Mouse (Mus musculus) ES-E14 (cell line): ENCODE measurements around the gene Smo. TPM values are rescaled to one million over a fixed set of nuclear protein-coding genes. Genes with fewer than 3 reads are reported as not detected.
A peak's percentile ranks its signal among the peaks of the same experiment; 100 is the strongest.

Experiments used
- DNase-seq: peaks from one replicate; pipeline ENCODE4 v3.0.0-alpha.2; 2013; ENCODE audit warnings: low read depth, low spot score
- H3K27ac ChIP-seq: 2 replicates; pipeline ENCODE4 v1.5.1; 2012; ENCODE audit warnings: low read depth, mild to moderate bottlenecking, low read length, moderate library complexity, mixed read lengths; ENCODE audit not compliant: poor library complexity, insufficient read depth, severe bottlenecking
- H3K36me3 ChIP-seq: 2 replicates; pipeline ENCODE4 v1.6.1; 2012; ENCODE audit warnings: mild to moderate bottlenecking, low read length, moderate library complexity, mixed read lengths; ENCODE audit not compliant: control insufficient read depth, poor library complexity, insufficient read depth, severe bottlenecking
- H3K4me1 ChIP-seq, 2 experiments: fragments of 150-350 bp in 1 of 2; sonication (generic) in 1 of 2; 2 replicates each; pipeline ENCODE4 v1.6.1; 2012; ENCODE audit warnings: low read length in 2 of 2, mild to moderate bottlenecking in 1 of 2, mixed read lengths in 1 of 2; ENCODE audit not compliant: control insufficient read depth in 2 of 2, insufficient read depth in 2 of 2, poor library complexity in 1 of 2
- H3K4me3 ChIP-seq, 2 experiments: fragments of 150-350 bp in 1 of 2; sonication (generic) in 1 of 2; 2 replicates each; pipeline ENCODE4 v1.5.1; 2012; ENCODE audit warnings: low read length in 2 of 2, low read depth in 1 of 2, mild to moderate bottlenecking in 1 of 2, mixed read lengths in 1 of 2; ENCODE audit not compliant: insufficient read depth in 1 of 2, poor library complexity in 1 of 2, severe bottlenecking in 1 of 2
- H3K9ac ChIP-seq: 2 replicates; pipeline ENCODE4 v1.6.1; 2012; ENCODE audit warnings: low read depth, mild to moderate bottlenecking, low read length, mixed read lengths; ENCODE audit not compliant: poor library complexity, insufficient read depth, severe bottlenecking
- H3K9me3 ChIP-seq: fragments of 150-350 bp; sonication (generic); 2 replicates; pipeline ENCODE4 v1.6.1; 2012; ENCODE audit warnings: low read depth, mild to moderate bottlenecking, low read length; ENCODE audit not compliant: control insufficient read depth, insufficient read depth
- CHD2 ChIP-seq: IDR thresholded peaks from 2 replicates; pipeline ENCODE4 v1.6.1; 2014; ENCODE audit warnings: mild to moderate bottlenecking, low read depth, low read length, inconsistent platforms
- HCFC1 ChIP-seq: IDR thresholded peaks from 2 replicates; pipeline ENCODE4 v1.6.1; 2012; ENCODE audit warnings: low read length, inconsistent platforms, borderline replicate concordance; ENCODE audit not compliant: insufficient read depth
- MAFK ChIP-seq: IDR thresholded peaks from 2 replicates; pipeline ENCODE4 v1.6.1; 2014; ENCODE audit warnings: mild to moderate bottlenecking, low read depth, low read length, inconsistent platforms; ENCODE audit not compliant: insufficient read depth
- ZC3H11A ChIP-seq: IDR thresholded peaks from 2 replicates; pipeline ENCODE4 v1.6.1; 2012; ENCODE audit warnings: low read depth, mild to moderate bottlenecking, inconsistent platforms, low read length, borderline replicate concordance
- ZNF384 ChIP-seq: IDR thresholded peaks from 2 replicates; pipeline ENCODE4 v1.6.1; 2012; ENCODE audit warnings: low read depth, low read length, inconsistent platforms
- in situ Hi-C, 2 experiments: fragments of 600-800 bp; cut with MboI; formaldehyde crosslinking; loops; one replicate each; pipeline ENCODE4 v1.15.1; 2025; ENCODE audit warnings: low sequenced_read_pairs in 2 of 2, inconsistent platforms in 1 of 2; ENCODE audit not compliant: unreplicated experiment in 2 of 2
- total RNA-seq: library from RNA; depleted of rRNA; stranded (reverse); fragments of 300-350 nt; gene quantifications from 2 replicates; pipeline ENCODE4 v1.2.3, GENCODE M21; 2012

Smo gene
- total RNA-seq, 1 experiment, result 25.7 TPM

- no peak overlapping the region for H3K9ac ChIP-seq
- H3K27ac ChIP-seq, result no peak overlapping the region
- in situ Hi-C loops, result no loop called here
- H3K4me1 ChIP-seq, result no peaks in the 10 kb centered on the region; a peak in 1 of 4 replicates
- H3K9me3 ChIP-seq, result no peaks in the 10 kb centered on the region
- no peak for TF ChIP-seq ZC3H11A
- TF ChIP-seq HCFC1, result no peak
- no peak for TF ChIP-seq MAFK
- TF ChIP-seq CHD2, result no peak
- no peak for TF ChIP-seq ZNF384
- DNase-seq, result no peak
- no peaks in the 10 kb centered on the region for H3K36me3 ChIP-seq
- H3K4me3 ChIP-seq, result no peak overlapping the region
Observed at GRCm38 (mm10) chr6:29785759-29786158, 50.5 kb downstream of the Smo start.

GRCm38 (mm10) chr6:29788779-29789350 lies 53.6 kb downstream of the Smo start:
- Histone ChIP-seq H3K36me3 (no peaks in the 10 kb centered on the region), H3K9ac (no peak overlapping the region), H3K4me1 (no peaks in the 10 kb centered on the region; a peak in 1 of 4 replicates), H3K4me3 (no peak overlapping the region), H3K9me3 (no peaks in the 10 kb centered on the region), H3K27ac (peak overlapping the region; percentile 40; the same call in 1 of the 2 replicates)
- in situ Hi-C loops, result no loop called here
- no peak for DNase-seq
- no peak for TF ChIP-seq MAFK
- no peak for TF ChIP-seq ZC3H11A
- TF ChIP-seq ZNF384, result no peak
- no peak for TF ChIP-seq HCFC1
- TF ChIP-seq CHD2, result no peak

DNA sequence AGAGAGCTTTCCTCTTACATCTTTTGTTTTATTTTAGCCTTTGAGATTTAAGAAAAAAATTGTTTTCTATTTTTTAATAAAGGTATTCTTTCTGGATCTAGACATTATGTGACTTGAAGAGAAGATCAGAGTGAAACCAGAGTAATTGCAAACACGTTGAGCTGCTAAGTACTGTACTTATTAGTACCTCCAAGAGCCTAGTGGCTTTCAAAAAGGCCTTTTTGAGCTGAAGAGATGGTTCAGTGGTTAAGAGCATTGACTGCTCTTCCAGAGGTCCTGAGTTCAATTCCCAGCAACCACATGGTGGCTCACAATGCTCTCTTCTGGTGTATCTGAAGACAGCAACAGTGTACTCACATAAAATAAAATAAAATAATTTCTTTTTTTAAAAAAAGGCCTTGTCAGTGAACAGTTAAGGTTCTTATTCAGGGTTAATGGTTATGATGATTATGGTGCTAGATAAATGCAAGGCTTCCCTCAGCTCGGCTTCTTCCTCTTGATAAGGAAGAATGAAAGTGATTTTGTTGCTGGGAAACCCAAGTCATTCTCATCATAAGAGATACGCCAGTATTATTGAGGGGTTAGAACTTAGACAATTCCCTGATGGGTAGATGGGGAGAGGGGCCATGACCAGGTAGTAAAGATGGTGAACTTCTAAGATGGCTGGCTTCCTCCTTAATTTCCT lies 54.9 kb downstream of the Smo start:
- in situ Hi-C loops, result no loop called here
- H3K27ac ChIP-seq, result no peak overlapping the region
- DNase-seq, result no peak
- no peak for TF ChIP-seq CHD2
- TF ChIP-seq MAFK, result no peak
- TF ChIP-seq ZC3H11A, result no peak
- no peak for TF ChIP-seq HCFC1
- TF ChIP-seq ZNF384, result no peak
- H3K4me3 ChIP-seq, result no peak overlapping the region
- no peaks in the 10 kb centered on the region for H3K36me3 ChIP-seq
- no peaks in the 10 kb centered on the region for H3K9me3 ChIP-seq
- no peaks in the 10 kb centered on the region; a peak in 1 of 4 replicates for H3K4me1 ChIP-seq
- no peak overlapping the region for H3K9ac ChIP-seq

- Histone ChIP-seq H3K27ac (no peak overlapping the region), H3K4me1 (no peaks in the 10 kb centered on the region; a peak in 1 of 4 replicates), H3K4me3 (no peak overlapping the region), H3K36me3 (no peaks in the 10 kb centered on the region), H3K9ac (no peak overlapping the region), H3K9me3 (no peaks in the 10 kb centered on the region)
- no peak for DNase-seq
- TF ChIP-seq MAFK (no peak), CHD2 (no peak), ZC3H11A (no peak), ZNF384 (no peak), HCFC1 (no peak)
- in situ Hi-C loops, result no loop called here
Observed at GRCm38 (mm10) chr6:29793520-29793919, 58.2 kb downstream of the Smo start.
